Mouse (Mus musculus): ENCODE data around the gene Junb.

Junb gene

GRCm38 (mm10) chr8:84973079-84973478 lies 5.4 kb downstream of the Junb start:
- DNase-seq (ENCODE audit: low spot score in 2 of 2) = no peak

- DNase-seq (ENCODE audit: low spot score in 2 of 2) = no peak
Measured at GRCm38 (mm10) chr8:84970913-84971312, 7.6 kb downstream of the Junb start.

- DNase-seq (ENCODE audit: low spot score in 2 of 2) = no peak
Measured at GRCm38 (mm10) chr8:84970135-84970790, 8.3 kb downstream of the Junb start.

- peak in 1 of 2 experiments; percentile 66 for DNase-seq (ENCODE audit: low spot score in 2 of 2)
Measured at GRCm38 (mm10) chr8:84969241-84970134, 9.0 kb downstream of the Junb start, which contains the start of the genes Gm49661, Prdx2 and Rnaseh2a. Gene Gm49661, minus strand, starts transcription at chr8:84969433. Gene Prdx2, plus strand, starts transcription at chr8:84969587. Gene Rnaseh2a, minus strand, starts transcription at chr8:84969767.

GRCm38 (mm10) chr8:84968650-84969049 lies 9.9 kb downstream of the Junb start:
- no peak for DNase-seq (ENCODE audit: low spot score in 2 of 2)

- DNase-seq (ENCODE audit: low spot score in 2 of 2) = no peak
Measured at GRCm38 (mm10) chr8:84967532-84968304, 10.8 kb downstream of the Junb start.

- DNase-seq (ENCODE audit: low spot score in 2 of 2) = no peak
Measured at GRCm38 (mm10) chr8:84966603-84967002, 11.9 kb downstream of the Junb start.

GRCm38 (mm10) chr8:84965731-84966291 lies 12.7 kb downstream of the Junb start:
- DNase-seq (ENCODE audit: low spot score in 2 of 2) = peak; percentile 88 to 95

GRCm38 (mm10) chr8:84963952-84964351 lies 14.6 kb downstream of the Junb start:
- DNase-seq (ENCODE audit: low spot score in 2 of 2) = no peak

GRCm38 (mm10) chr8:84959811-84960210 lies 18.7 kb downstream of the Junb start:
- no peak for DNase-seq (ENCODE audit: low spot score in 2 of 2)

GRCm38 (mm10) chr8:84956768-84957167 lies 21.8 kb downstream of the Junb start:
- peak in 1 of 2 experiments; percentile 87 for DNase-seq (ENCODE audit: low spot score in 2 of 2)

GRCm38 (mm10) chr8:84952612-84953255 lies 25.8 kb downstream of the Junb start:
- no peak for DNase-seq (ENCODE audit: low spot score in 2 of 2)

GRCm38 (mm10) chr8:84949753-84950152 lies 28.8 kb downstream of the Junb start:
- no peak for DNase-seq (ENCODE audit: low spot score in 2 of 2)

- DNase-seq (ENCODE audit: low spot score in 2 of 2) = no peak
Measured at GRCm38 (mm10) chr8:84947241-84947545, 31.3 kb downstream of the Junb start.

GRCm38 (mm10) chr8:84946528-84947240 lies 31.8 kb downstream of the Junb start, which contains the start of gene Rtbdn:
Gene Rtbdn, plus strand, starts transcription at chr8:84946991.
- DNase-seq (ENCODE audit: low spot score in 2 of 2) = no peak

GRCm38 (mm10) chr8:84945633-84946527 lies 32.6 kb downstream of the Junb start:
- DNase-seq (ENCODE audit: low spot score in 2 of 2) = peak in 1 of 2 experiments; percentile 26

- DNase-seq (ENCODE audit: low spot score in 2 of 2) = peak in 1 of 2 experiments; percentile 83
Measured at GRCm38 (mm10) chr8:84945235-84945632, 33.3 kb downstream of the Junb start.

GRCm38 (mm10) chr8:84944478-84945160 lies 33.9 kb downstream of the Junb start:
- peak in 1 of 2 experiments; percentile 72 for DNase-seq (ENCODE audit: low spot score in 2 of 2)

GRCm38 (mm10) chr8:84943699-84944098 lies 34.8 kb downstream of the Junb start:
- no peak for DNase-seq (ENCODE audit: low spot score in 2 of 2)

Data from left cerebral cortex, adult 9 months (tissue).